Mouse (Mus musculus) 416B (cell line): ENCODE results near the gene Myoz1.
"Not testable (repeated sequence)": the region's sequence is repeated elsewhere in the genome, so short reads cannot be mapped to it uniquely, and the experiment has no call there.

ENCODE experiments used
- DNase-seq: peaks from one replicate; pipeline ENCODE4 v3.0.0; 2011; ENCODE audit warnings: low read depth

Myoz1 gene

DNA sequence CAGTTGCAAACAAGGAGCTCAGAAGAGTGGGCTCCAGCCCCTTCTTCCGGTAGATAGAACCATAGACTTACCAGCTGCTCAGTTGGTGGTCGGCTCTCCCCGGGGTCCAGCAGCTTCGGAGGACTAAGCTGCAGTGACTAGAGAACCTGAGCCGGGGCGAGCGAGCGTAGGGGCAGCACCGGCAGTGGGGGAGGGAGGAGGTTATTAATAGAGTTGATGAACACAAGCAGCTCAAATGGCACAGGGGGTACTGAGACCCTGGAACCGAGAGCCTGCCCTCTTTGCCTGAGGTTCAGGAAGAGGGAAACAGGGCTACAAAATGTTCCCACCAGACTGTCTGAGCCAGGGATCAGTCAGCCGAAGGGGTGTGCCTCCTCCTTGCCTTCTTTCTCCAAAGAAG lies at the start of gene Myoz1:
TSS of gene Myoz1 (minus strand) at position 180 of the 400 bp plus-strand sequence.
- no peak for DNase-seq

- DNase-seq = not testable (repeated sequence)
Measured at GRCm38 (mm10) chr14:20703461-20703860, 47.1 kb upstream of the Myoz1 start.

GRCm38 (mm10) chr14:20702741-20703381 lies 46.5 kb upstream of the Myoz1 start, which contains the start of gene Chchd1:
Chchd1 (plus strand) TSS chr14:20703006.
- peak; percentile 87 for DNase-seq

- DNase-seq = peak; percentile 17
Measured at GRCm38 (mm10) chr14:20702096-20702740, 45.9 kb upstream of the Myoz1 start.

DNA sequence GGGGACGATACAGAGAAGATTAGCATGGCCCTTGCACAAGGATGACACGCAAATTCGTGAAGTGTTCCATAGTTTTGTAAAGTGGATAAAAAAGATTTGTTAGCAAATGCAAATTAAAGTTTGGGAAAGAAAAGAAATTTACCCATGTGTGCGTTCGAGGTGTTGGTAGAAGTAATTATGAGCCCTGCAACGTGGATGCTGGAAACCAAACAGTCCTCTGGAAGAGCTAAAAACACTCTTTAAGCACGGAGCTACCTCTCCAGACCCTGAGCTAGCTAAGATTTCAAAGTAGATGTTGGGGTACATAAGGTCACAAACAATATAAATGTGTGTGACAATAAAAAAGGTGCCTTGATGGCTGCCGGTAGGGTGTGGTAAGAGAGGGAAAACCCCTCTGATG lies 45.2 kb upstream of the Myoz1 start:
- DNase-seq = no peak

- DNase-seq = no peak
Measured at GRCm38 (mm10) chr14:20700362-20700761, 44.0 kb upstream of the Myoz1 start.

DNA sequence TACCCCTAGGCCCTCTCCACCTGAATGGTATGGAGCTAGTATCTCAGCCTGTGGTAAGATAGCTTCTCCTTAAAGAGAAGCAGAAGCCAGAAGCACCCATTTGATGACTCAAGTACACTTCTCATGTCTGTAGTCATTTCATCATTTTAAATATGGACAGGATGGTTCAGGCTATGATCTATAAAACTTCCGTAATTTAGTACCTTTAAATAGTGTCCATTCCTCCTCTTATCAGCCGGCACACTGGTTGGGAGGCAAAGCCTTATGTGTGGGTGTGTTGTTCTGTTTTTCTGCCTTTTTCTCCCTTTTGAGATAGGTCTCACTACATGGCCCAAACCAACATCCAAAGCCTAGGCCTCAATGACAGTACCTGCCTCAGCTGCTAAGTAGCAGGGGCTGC lies 42.2 kb upstream of the Myoz1 start:
- DNase-seq = no peak

DNA sequence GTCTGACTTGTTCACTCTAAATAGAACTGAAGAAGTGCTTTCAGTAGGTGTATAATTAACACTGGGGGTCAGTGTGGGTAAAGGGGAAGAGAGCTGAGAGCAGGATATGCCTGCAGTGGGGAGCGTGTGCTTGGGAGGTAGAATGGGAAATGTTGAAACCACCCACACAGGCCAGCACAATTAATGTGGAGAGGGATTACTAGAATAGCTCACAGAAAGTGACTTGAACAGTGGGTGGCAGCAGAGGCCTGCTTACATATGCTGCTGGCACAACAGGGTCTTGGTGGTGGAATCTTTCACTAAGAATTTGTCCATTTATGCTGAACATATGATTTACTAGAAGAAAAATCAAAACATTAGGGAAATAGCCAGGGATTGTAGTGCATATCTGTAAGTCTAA lies 40.6 kb upstream of the Myoz1 start:
- DNase-seq = peak; percentile 83

DNA sequence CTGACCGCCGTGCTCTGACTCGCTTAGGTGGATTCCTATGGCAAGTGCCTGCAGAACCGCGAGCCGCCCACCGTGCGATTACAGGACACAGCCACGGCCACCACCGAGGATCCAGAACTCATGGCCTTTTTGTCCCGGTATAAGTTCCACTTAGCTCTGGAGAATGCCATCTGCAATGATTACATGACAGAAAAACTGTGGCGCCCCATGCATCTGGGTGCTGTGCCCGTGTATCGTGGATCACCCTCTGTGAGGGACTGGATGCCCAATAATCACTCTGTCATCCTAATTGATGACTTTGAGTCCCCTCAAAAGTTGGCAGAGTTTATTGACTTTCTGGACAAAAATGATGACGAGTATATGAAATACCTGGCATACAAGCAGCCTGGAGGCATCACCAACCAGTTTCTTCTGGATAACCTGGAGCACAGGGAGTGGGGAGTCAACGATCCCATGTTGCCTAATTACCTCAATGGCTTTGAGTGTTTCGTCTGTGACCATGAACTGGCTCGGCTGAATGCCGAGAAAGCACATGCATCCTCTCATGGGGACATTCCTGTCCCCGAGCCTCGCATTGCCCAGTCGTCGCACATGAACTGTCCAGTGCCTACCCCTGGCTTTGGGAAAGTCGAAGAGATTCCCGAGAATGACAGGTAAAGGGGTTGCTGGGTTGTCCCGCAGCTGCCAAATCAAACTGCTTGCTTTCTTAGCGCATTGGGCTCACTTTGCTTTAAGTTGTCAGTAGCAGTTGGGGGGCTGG lies 39.6 kb upstream of the Myoz1 start:
- no peak for DNase-seq

- DNase-seq = peak; percentile 76
Measured at GRCm38 (mm10) chr14:20694884-20695760, 38.8 kb upstream of the Myoz1 start, which contains the start of gene Fut11. Fut11 (plus strand) TSS chr14:20694968.

- peak; percentile 53 for DNase-seq
Measured at GRCm38 (mm10) chr14:20694185-20694883, 38.0 kb upstream of the Myoz1 start.

DNA sequence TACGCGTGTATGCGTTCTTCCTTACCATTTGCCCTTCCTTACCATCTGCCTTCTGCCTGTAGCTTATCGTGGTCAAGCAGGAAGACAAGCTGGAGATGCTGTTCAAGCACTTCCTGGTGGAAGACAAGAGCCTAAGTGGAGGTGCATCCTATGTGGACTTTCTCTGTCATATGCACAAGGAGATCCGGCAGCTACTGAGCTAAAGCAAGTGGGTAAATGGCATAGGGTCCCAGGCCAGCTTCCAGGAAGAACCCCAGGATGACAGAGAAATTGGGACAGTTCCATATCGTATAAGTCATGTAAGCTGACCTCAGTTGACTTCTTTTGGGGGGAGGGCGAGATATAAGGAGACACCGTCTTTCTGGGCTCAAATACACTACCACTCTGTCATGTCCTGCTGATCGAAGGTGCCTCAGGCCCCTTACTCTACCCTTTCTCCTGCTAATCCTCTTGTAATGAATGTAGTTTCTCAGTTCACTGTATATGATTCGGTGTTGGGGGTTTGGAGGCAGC lies 37.3 kb upstream of the Myoz1 start:
- no peak for DNase-seq

DNA sequence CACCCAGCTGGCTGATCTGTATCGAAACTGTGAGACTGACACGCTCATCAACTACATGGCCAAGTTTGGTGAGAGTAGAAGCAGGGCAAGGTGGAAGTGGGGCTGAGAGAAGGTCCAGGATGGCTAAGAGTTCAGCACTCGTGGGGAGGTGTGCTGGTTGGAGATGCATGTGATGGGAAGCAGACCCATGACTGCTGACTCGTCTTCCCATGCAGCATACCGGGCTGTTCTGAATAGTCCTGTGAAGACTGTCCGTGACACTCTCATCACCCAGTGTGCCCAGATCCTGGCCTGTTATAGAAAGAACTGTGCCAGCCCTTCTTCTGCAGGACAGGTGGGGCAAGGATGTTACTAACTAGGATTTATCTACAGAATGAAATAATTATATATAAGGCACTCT lies 35.4 kb upstream of the Myoz1 start:
- DNase-seq = no peak

DNA sequence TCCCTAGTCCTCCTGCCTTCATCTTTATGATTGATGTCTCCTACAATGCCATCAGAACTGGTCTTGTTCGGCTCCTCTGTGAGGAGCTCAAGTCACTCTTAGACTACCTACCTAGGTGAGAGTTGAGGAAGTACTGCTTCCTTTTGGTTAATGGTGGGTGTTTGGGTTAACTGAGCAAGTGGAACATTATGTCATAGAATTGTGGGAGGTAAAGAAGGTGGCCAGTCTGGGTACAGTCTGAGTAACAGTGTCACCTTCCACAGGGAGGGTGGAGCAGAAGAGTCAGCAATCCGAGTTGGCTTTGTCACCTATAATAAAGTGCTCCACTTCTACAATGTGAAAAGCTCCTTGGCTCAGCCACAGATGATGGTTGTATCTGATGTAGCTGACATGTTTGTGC lies 32.7 kb upstream of the Myoz1 start:
- DNase-seq = no peak

DNA sequence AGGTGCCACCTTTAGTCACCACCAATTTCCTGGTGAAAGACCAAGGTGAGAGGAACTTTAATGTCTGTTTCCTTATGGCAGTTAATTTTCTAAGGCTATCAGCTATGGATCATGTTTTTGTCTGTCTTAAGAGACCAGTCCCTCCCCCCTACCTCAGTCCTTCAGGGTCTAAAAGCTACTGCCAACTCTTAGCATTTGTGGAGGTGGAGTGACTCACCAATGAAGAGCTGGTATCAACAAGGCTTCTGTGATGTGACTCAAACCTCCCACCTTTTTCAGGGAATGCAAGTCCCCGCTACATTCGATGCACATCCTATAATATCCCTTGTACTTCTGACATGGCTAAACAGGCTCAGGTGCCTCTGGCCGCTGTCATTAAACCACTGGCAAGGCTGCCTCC lies 30.2 kb upstream of the Myoz1 start:
- no peak for DNase-seq

DNA sequence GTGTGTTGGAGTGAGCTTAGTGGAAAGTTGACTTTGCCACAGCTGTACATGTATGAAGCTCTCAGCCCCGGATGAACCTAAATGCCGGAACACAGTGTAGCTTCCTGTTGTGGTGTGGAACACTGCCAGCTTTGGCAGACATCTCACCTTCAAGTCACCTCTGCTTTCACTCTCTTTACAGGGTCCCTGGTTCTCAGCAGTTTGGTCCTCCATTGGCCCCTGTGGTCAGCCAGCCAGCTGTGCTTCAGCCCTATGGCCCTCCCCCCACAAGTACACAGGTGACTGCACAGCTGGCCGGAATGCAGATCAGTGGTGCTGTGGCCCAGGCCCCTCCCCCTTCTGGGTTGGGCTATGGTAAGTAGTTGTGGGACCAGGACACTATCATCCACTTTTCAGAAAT lies 26.2 kb upstream of the Myoz1 start:
- peak; percentile 82 for DNase-seq

DNA sequence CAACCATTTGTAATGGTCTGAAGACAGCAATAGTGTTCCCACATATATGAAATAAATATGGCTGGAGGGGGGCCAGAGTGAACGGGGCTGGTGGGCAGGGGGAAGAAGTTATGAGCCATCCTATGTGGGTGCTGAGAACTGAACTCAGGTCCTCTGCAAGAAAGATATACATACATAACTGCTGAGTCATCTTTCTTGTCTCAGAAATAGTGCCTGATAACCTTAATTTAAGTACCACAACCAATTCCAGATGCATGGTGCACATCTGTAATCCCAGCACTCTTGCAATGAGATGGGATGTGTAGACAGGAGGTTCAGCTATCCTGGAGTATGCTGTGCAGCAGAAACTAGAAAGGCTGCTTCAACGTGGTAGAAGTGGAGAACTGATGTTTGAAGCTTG lies 25.4 kb upstream of the Myoz1 start:
- no peak for DNase-seq

DNA sequence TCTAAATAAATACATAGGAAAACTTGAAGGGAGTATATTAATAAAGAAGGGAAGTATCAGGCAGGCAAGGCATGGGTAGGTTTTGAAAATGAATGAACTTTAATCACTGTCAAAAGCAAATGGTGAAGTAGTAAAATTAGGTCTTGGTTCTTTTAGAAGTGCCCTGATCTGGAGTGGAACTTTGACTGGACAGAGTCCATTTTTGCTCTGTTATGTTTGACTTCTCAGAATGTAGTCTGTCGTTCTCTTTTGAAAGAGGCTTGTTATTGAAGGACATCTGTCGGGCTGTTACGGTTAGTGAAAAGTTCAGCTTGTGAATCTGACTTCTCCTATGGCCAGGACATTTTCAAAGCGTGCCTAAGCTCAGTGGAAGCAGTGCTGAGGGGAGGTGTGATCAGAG lies 21.6 kb upstream of the Myoz1 start:
- DNase-seq = no peak

DNA sequence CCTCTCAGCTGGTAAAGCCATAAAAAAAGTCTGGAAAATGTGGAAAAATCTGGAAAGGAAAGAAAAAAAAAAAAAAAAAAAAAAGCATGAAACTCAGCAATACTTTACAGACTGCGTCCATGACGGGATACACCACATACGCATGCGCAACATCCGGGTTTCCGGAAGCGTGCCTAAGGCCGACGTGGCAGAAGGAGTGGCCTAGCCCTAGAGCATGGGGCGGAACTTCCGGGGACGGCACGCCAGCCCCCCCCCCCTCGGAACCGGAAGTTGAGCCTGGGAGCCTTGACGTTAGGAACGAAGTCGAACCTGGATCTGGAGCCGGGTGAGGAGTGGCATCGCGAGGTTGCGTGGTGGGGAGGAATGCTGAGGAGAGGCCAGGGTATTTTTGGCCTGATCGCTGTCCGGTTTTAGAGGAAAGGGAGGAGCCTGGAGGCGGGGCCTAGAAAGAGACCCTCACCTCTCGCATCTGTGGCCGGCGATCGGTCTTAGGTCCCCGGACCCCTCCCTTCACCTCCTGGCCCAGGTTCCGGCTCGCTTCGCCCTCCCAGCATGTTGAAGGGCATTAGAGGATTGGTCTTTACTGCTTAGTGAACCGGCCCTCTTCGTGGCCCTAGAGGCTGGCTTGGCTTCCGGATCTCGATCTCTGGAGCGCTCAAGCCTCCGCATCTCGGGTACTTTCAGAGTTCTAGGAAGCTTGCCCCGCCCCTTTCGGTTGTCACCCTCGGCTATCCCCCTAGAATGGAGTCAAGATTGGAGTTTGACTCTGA lies 17.9 kb upstream of the Myoz1 start, which contains the start of gene Sec24c:
TSS of gene Sec24c (plus strand) at position 245 of the 770 bp plus-strand sequence.
- DNase-seq = peak; percentile 99

GRCm38 (mm10) chr14:20673735-20674063 lies 17.4 kb upstream of the Myoz1 start:
- DNase-seq = no peak
